Mouse (Mus musculus) layer of hippocampus, adult 2 months (tissue): ENCODE data around the gene Sgcg. TPM values are rescaled to one million over a fixed set of nuclear protein-coding genes. Genes with fewer than 3 reads are reported as not detected.
A peak's percentile ranks its signal among the peaks of the same experiment; 100 is the strongest.

Experiments
- DNase-seq, 2 experiments: peaks; one replicate each; pipeline ENCODE4 v3.0.0; 2022; ENCODE audit warnings: low spot score in 2 of 2
- H3K27ac ChIP-seq: fragments of 200-600 bp; 2 replicates; pipeline ENCODE4 v1.8.1; 2022
- H3K4me3 ChIP-seq: fragments of 200-600 bp; 2 replicates; pipeline ENCODE4 v1.8.1; 2022; ENCODE audit warnings: mild to moderate bottlenecking
- CTCF ChIP-seq: fragments of 200-600 bp; conservative IDR thresholded peaks from 2 replicates; pipeline ENCODE4 v1.8.1; 2022; ENCODE audit warnings: antibody characterized with exemption, mild to moderate bottlenecking, moderate library complexity
- long read RNA-seq, 2 experiments: library from polyadenylated mRNA; stranded (forward); transcript quantifications; one replicate each; pipeline ENCODE4 v2.0.0; 2021; ENCODE audit warnings: borderline mapping rate in 2 of 2
- total RNA-seq, 2 experiments: library from RNA; stranded (reverse); gene quantifications; 2 replicates each; pipeline ENCODE4 v1.2.3; 2021

Sgcg gene
- total RNA-seq = under 1 TPM in 1 of 2 experiments, not detected in 1; 0.28 TPM
- long read RNA-seq, experiment 1 = 0 reads
- long read RNA-seq, experiment 2, partial matches to known transcripts = 0 of 1 reads
- long read RNA-seq, experiment 2, other reads (novel, unspliced or antisense) = 1 of 1 reads

DNA sequence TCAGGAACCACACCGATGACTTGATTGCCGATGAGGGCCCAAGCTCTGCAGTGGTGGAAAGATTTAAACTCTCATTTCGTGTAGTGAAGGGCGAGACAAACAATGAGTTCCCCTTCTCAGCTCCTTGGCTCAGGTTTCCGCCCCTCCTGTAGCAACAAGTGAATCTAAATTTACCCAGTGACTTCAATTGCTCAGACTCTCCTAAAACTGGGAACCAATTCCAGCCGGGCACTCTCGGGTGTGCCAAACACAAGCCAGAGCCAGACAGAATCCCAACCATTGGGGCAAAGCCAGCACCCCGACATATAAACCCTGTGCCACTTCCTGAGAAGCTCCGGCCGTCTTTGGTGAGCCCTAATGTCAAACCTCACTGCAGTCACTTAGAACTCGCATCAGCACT, at the start of gene Sgcg:
Sgcg (minus strand) TSS at position 139 of the 400 bp plus-strand sequence.
- Histone ChIP-seq H3K4me3 (no peak within 1 kb of the TSS), H3K27ac (no peak within 1 kb of the TSS)
- no peak for DNase-seq
- no peak for TF ChIP-seq CTCF

DNA sequence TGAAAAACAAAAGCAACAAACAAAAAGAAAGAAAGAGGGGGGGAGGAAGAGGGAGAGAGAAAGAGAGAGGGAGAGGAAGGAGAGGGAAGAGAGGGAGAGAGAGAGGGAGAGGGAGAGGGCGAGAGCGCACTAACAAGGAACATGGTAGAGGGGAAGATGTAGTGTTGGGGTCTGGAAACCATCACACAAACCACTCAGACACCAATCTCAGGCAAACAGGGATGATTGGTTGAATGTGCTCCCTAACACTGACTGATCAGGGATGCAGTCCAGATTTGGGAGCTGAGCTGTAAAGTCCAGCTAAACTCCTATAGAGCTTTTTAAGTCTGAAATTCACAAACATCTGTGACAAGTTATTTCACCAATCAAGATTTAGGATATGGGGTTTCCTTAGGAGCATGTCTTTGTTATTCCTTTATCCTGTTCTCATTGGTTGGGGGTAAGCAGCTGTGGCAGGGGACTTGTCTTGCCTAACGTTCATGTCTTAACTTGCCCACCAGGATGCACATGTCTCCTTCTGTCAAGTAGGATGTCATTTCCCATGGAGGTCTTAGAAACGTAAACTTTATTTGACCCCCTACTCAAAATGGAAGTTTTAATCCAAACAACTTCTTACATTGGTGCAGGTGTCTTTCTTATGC, 45.8 kb upstream of the Sgcg start:
- no peak overlapping the region for H3K4me3 ChIP-seq
- no peak for TF ChIP-seq CTCF
- no peak for DNase-seq
- H3K27ac ChIP-seq = no peak overlapping the region

GRCm38 (mm10) chr14:61302428-61302827, 44.1 kb upstream of the Sgcg start:
- no peak for DNase-seq
- no peak for TF ChIP-seq CTCF
- no peak overlapping the region for H3K4me3 ChIP-seq
- H3K27ac ChIP-seq = no peak overlapping the region

DNA sequence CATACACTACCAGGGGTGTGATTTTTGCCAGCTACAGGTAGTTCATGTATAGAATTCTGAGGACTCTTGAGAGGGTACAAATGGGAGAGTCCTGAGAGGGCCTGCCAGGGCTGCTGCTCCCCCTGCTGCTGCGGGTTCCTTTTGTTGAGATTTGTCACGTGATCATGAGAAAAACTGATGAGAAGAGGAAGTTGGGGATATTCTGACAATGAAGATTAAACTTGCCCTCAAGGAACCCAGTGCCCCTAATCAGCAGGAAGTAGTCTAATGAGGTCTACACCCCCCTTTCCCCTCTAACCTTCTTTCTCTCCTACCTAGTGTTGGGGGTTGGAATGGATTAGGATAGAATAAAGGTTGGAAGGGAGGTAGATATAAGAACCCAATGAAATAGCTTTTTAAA, 43.0 kb upstream of the Sgcg start:
- no peak for TF ChIP-seq CTCF
- DNase-seq = no peak
- Histone ChIP-seq H3K4me3 (no peak overlapping the region), H3K27ac (no peak overlapping the region)

GRCm38 (mm10) chr14:61299810-61300209, 41.5 kb upstream of the Sgcg start:
- Histone ChIP-seq H3K27ac (no peak overlapping the region), H3K4me3 (no peak overlapping the region)
- no peak for TF ChIP-seq CTCF
- DNase-seq = no peak

GRCm38 (mm10) chr14:61294738-61295079, 36.4 kb upstream of the Sgcg start:
- peak; percentile 20 to 55 for DNase-seq
- Histone ChIP-seq H3K4me3 (peak overlapping the region; percentile 33), H3K27ac (no peak overlapping the region)
- TF ChIP-seq CTCF = peak; percentile 63

GRCm38 (mm10) chr14:61293884-61294737, 35.8 kb upstream of the Sgcg start:
- Histone ChIP-seq H3K27ac (no peak overlapping the region), H3K4me3 (peak overlapping the region; percentile 33)
- peak; percentile 76 for TF ChIP-seq CTCF
- DNase-seq = peak; percentile 50 to 76

DNA sequence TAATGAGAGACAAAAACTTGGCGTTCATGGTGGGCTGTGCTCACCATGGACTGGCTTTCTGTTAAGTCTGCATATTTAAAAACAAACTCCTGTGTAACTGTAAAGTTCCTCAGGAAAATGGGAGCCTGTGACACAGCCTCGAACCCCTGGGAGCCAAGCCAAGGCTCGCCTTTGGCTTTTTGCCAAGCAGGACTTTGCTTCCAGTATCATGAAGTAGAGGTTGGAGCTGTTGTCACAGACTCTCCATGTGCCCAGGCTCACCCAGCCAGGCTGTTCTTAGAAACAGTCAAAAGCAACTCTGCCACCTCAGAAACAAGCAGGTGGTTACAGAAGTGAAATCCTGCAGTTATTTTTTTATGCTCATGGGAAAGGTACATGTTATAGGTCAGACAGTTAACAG, 32.4 kb upstream of the Sgcg start:
- no peak for DNase-seq

DNA sequence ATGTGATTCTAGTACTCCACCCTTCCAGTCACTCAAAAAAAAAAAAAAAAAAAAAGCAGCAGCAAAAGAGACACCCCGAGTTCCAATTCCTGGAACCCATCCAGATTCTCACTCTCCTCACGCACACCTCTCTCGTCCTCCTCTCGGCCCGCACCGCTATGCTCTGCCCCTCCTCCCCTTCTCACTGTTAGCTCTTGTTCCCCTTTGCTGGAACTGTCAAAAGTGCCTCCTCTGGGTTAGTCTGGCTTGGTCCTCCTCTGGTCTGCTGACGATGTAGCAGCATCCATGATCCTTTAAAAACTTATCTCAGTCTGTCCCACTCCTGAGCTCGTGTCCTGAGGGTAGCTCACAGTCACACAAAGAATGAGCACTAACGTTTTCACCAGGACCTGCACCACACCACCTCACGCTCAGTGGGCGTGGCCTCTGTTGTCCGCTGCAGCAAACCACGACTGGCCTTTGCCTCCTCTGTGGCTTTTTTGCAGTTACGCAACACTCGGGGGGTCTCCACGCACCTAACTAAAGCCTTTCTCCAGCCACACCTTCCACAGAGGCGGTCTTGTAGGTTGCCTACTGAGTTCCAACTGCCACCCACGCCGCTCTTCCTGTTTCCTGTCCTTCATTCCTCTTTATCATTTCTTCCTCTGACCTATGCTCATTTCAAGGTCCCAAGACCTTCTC, 30.5 kb upstream of the Sgcg start:
- DNase-seq = no peak
- TF ChIP-seq CTCF = no peak
- H3K27ac ChIP-seq = no peak overlapping the region
- no peak overlapping the region for H3K4me3 ChIP-seq

More for the DNA sequence above, 32.4 kb upstream of the Sgcg start:
- Histone ChIP-seq H3K27ac (no peak overlapping the region), H3K4me3 (no peak overlapping the region)
- TF ChIP-seq CTCF = no peak

DNA sequence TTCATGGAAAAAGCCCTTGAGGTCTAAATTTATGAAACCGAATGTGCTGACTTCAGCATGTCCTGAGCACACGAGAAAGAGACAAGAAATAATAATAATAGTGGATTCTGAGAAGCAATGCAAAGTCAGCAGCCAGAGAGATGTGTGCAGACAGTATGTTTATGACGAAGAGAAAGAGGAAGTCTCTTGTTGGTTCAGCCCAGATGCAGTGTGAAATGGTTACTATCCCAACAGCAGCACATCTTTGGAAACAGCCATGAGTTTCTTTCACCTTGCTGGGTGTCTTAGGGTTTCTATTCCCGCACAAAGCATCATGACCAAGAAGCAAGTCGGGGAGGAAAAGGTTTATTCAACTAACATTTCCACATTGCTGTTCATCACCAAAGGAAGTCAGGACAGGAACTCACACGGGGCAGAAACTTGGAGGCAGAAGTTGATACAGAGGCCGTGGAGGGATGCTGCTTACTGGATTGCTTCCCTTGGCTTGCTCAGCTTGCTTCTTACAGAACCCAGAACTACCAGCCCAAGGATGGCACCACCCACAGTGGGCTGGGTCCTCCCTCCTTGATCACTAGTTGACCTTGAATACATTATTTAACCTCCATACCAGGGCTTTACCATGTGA, 20.5 kb upstream of the Sgcg start:
- no peak for DNase-seq
- no peak overlapping the region for H3K27ac ChIP-seq
- no peak overlapping the region for H3K4me3 ChIP-seq
- no peak for TF ChIP-seq CTCF

DNA sequence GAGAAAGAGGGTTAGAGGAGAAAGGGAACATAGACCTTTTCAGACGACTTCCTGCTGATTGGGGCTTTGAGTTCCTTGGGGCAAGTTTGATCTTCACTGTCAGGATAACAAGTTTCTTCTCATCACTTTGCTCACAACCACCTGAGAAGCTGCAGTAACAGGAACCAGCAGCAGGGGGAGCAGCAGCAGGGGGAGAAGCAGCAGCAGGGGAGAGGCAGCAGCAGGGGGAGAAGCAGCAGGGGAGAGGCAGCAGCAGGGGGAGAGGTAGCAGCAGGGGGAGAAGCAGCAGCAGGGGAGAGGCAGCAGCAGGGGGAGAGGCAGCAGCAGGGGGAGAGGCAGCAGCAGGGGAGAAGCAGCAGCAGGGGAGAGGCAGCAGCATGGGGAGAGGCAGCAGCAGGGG, 19.0 kb upstream of the Sgcg start:
- Histone ChIP-seq H3K27ac (no peak overlapping the region), H3K4me3 (no peak overlapping the region)
- peak; percentile 58 for TF ChIP-seq CTCF
- peak in 1 of 2 experiments; percentile 21 for DNase-seq

- no peak for DNase-seq
- TF ChIP-seq CTCF = no peak
- H3K4me3 ChIP-seq = no peak overlapping the region
Observed at GRCm38 (mm10) chr14:61274414-61275198, 16.3 kb upstream of the Sgcg start.

More at GRCm38 (mm10) chr14:61274414-61275198, 16.3 kb upstream of the Sgcg start:
- H3K27ac ChIP-seq = no peak overlapping the region
